Mouse (Mus musculus): ENCODE measurements around the gene Pla2g4d.
"Not testable (repeated sequence)": the region's sequence is repeated elsewhere in the genome, so short reads cannot be mapped to it uniquely, and the experiment has no call there.

The Pla2g4d gene

GRCm38 (mm10) chr2:120261346-120261745, 27.7 kb downstream of the Pla2g4d start:
- no peak for DNase-seq (ENCODE audit: low spot score)

- no peak for DNase-seq (ENCODE audit: low spot score)
These were observed 32.7 kb downstream of the Pla2g4d start for GRCm38 (mm10) chr2:120256259-120256658.

- DNase-seq (ENCODE audit: low spot score) = no peak
These were observed 36.4 kb downstream of the Pla2g4d start for GRCm38 (mm10) chr2:120252644-120253043.

- DNase-seq (ENCODE audit: low spot score) = peak; percentile 32
These were observed 43.5 kb downstream of the Pla2g4d start for GRCm38 (mm10) chr2:120245421-120246016.

- DNase-seq (ENCODE audit: low spot score) = peak; percentile 8
These were observed 44.1 kb downstream of the Pla2g4d start, which contains the start of gene Pla2g4e for GRCm38 (mm10) chr2:120244679-120245420. Gene Pla2g4e (minus strand): TSS chr2:120245335.

- no peak for DNase-seq (ENCODE audit: low spot score)
These were observed 45.0 kb downstream of the Pla2g4d start for GRCm38 (mm10) chr2:120243995-120244394.

- no peak for DNase-seq (ENCODE audit: low spot score)
These were observed 46.1 kb downstream of the Pla2g4d start for GRCm38 (mm10) chr2:120242791-120243467.

- not testable (repeated sequence) for DNase-seq (ENCODE audit: low spot score)
These were observed 50.3 kb downstream of the Pla2g4d start for GRCm38 (mm10) chr2:120238733-120239132.

GRCm38 (mm10) chr2:120237784-120238183, 51.2 kb downstream of the Pla2g4d start:
- no peak for DNase-seq (ENCODE audit: low spot score)

GRCm38 (mm10) chr2:120235947-120236640, 52.9 kb downstream of the Pla2g4d start:
- no peak for DNase-seq (ENCODE audit: low spot score)

- no peak for DNase-seq (ENCODE audit: low spot score)
These were observed 53.6 kb downstream of the Pla2g4d start for GRCm38 (mm10) chr2:120235381-120235780.

- DNase-seq (ENCODE audit: low spot score) = no peak
These were observed 57.4 kb downstream of the Pla2g4d start for GRCm38 (mm10) chr2:120231642-120232041.

Measured in retina, embryonic 14.5 days (tissue).